Mouse (Mus musculus): Measurements from ENCODE around the gene Apoc3. TPM values are rescaled to one million over a fixed set of nuclear protein-coding genes. Genes with fewer than 3 reads are reported as not detected.

Gene Apoc3
- polyA plus RNA-seq, 1 experiment from 2014 or later, result not detected

GRCm38 (mm10) chr9:46188956-46189355 is 46.5 kb downstream of the Apoc3 start:
- 46% methylated on average over 5 of the region's 5 CpGs for WGBS
- Histone ChIP-seq H3K27me3 (no peaks in the 10 kb centered on the region), H3K27ac (replicated peaks) (no peak overlapping the region), H3K9me3 (no peaks in the 10 kb centered on the region), H3K4me1 (replicated peaks) (peaks cover 4% of the 10 kb centered on the region; the same call in 1 of the 2 replicates), H3K4me3 (no peak overlapping the region), H3K36me3 (no peaks in the 10 kb centered on the region), H3K9ac (no peak overlapping the region), H3K4me2 (no peak overlapping the region)
- ATAC-seq (ENCODE audit: low FRiP score, low read depth), result peak; percentile 23; the same call in 1 of the 2 replicates

- Histone ChIP-seq H3K4me1 (replicated peaks) (peaks cover 4% of the 10 kb centered on the region; the same call in 1 of the 2 replicates), H3K27me3 (no peaks in the 10 kb centered on the region), H3K4me3 (no peak overlapping the region), H3K4me2 (no peak overlapping the region), H3K36me3 (no peaks in the 10 kb centered on the region), H3K27ac (replicated peaks) (no peak overlapping the region), H3K9me3 (no peaks in the 10 kb centered on the region), H3K9ac (no peak overlapping the region)
- 86% methylated on average over 4 of the region's 4 CpGs for WGBS
- no peak for ATAC-seq (ENCODE audit: low FRiP score, low read depth)
Observed at GRCm38 (mm10) chr9:46188370-46188769, 47.1 kb downstream of the Apoc3 start.

- ATAC-seq (ENCODE audit: low FRiP score, low read depth), result no peak
- peaks cover 4% of the 10 kb centered on the region; the same call in 1 of the 2 replicates for H3K4me1 ChIP-seq (replicated peaks)
- no peak overlapping the region for H3K9ac ChIP-seq
- H3K4me3 ChIP-seq, result no peak overlapping the region
- no peaks in the 10 kb centered on the region for H3K9me3 ChIP-seq
- no peak overlapping the region for H3K4me2 ChIP-seq
- H3K27ac ChIP-seq (replicated peaks), result no peak overlapping the region
- no peaks in the 10 kb centered on the region for H3K36me3 ChIP-seq
- no peaks in the 10 kb centered on the region for H3K27me3 ChIP-seq
- WGBS, result 81% methylated on average over 1 of the region's 1 CpGs
Observed at GRCm38 (mm10) chr9:46186387-46186786, 49.0 kb downstream of the Apoc3 start.

- Histone ChIP-seq H3K27ac (replicated peaks) (no peak overlapping the region), H3K9me3 (no peaks in the 10 kb centered on the region), H3K4me3 (no peak overlapping the region), H3K4me1 (replicated peaks) (peaks cover 4% of the 10 kb centered on the region), H3K4me2 (no peak overlapping the region), H3K27me3 (no peaks in the 10 kb centered on the region), H3K9ac (no peak overlapping the region), H3K36me3 (no peaks in the 10 kb centered on the region)
- no peak for ATAC-seq (ENCODE audit: low FRiP score, low read depth)
- 54% methylated on average over 2 of the region's 2 CpGs for WGBS
Observed at GRCm38 (mm10) chr9:46185191-46185590, 50.2 kb downstream of the Apoc3 start.

GRCm38 (mm10) chr9:46184542-46184941 is 50.9 kb downstream of the Apoc3 start:
- H3K9ac ChIP-seq, result no peak overlapping the region
- peaks cover 4% of the 10 kb centered on the region for H3K4me1 ChIP-seq (replicated peaks)
- WGBS, result 82% methylated on average over 5 of the region's 5 CpGs
- no peak overlapping the region for H3K27ac ChIP-seq (replicated peaks)
- no peaks in the 10 kb centered on the region for H3K36me3 ChIP-seq
- no peak overlapping the region for H3K4me2 ChIP-seq
- no peak overlapping the region for H3K4me3 ChIP-seq
- no peaks in the 10 kb centered on the region for H3K9me3 ChIP-seq
- no peaks in the 10 kb centered on the region for H3K27me3 ChIP-seq
- ATAC-seq (ENCODE audit: low FRiP score, low read depth), result no peak

Other genes starting within 250 kb of the Apoc3 start
- gene Pafah1b2, start 222.9 kb downstream of the Apoc3 start, polyA plus RNA-seq (2015; fragmentation: Nextera tagmentation; extraction: Ambion mirVana), result 258 and 263 TPM in 2 replicates
- gene Sik3, start 222.8 kb downstream of the Apoc3 start, polyA plus RNA-seq (2015; fragmentation: Nextera tagmentation; extraction: Ambion mirVana), result 11.6 and 12.6 TPM in 2 replicates
- 4.7 and 5.3 TPM in 2 replicates for gene Apoa1, start 7.1 kb downstream of the Apoc3 start, polyA plus RNA-seq (2015; fragmentation: Nextera tagmentation; extraction: Ambion mirVana)
- 0.59 TPM in 1 of 2 replicates, not detected in the other for gene Apoa4, start 5.1 kb upstream of the Apoc3 start, polyA plus RNA-seq (2015; fragmentation: Nextera tagmentation; extraction: Ambion mirVana)
- gene Apoa5, start 33.0 kb upstream of the Apoc3 start, polyA plus RNA-seq (2015; fragmentation: Nextera tagmentation; extraction: Ambion mirVana), result not detected in 2 replicates
- gene Zpr1, start 37.4 kb upstream of the Apoc3 start, polyA plus RNA-seq (2015; fragmentation: Nextera tagmentation; extraction: Ambion mirVana), result 55.7 and 60.3 TPM in 2 replicates
- 15.6 and 18.1 TPM in 2 replicates for gene Bud13, start 47.4 kb upstream of the Apoc3 start, polyA plus RNA-seq (2015; fragmentation: Nextera tagmentation; extraction: Ambion mirVana)
- gene 4931429L15Rik, start 84.3 kb upstream of the Apoc3 start, polyA plus RNA-seq (2015; fragmentation: Nextera tagmentation; extraction: Ambion mirVana), result 0.13 TPM in 1 of 2 replicates, not detected in the other